Mouse (Mus musculus): ENCODE data around the gene Spryd3. TPM values are rescaled to one million over a fixed set of nuclear protein-coding genes. Genes with fewer than 3 reads are reported as not detected.

Gene Spryd3
- polyA plus RNA-seq, 1 experiment from 2014 or later = 35.4 TPM

DNA sequence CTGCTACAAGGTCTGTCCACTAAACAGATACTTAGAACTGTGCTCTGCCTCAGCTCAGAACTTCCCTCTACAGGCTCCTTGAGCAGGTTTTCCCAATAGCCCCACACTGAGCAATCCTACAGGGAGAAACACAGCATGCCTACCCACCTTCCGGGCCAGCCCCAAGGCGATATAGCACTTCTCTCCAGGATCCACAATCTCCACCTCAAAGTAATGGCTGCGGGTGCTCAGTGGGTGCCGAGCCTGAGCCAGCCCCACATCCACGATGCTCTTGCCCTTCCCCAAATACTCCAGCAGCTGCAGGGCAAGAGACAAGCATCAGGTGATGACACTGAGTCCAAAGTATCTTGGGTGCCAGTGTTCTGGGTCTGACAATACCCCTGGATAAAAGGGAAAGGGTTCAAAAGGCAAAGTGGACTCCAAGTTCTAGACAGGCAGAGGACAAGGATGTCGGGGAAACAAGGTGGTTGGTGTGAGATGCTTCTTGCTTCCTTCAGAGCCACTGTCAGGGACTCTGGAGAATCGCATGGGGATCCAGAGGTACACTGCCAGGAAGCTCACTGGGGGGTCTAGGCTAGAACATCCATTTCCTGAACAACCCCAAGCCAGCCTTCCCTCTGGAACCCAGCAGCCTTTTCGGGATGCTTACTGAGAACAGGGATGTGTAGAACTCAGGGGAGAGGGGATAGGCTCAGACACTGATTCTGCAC lies 16.8 kb downstream of the Spryd3 start:
- H3K4me2 ChIP-seq = no peak overlapping the region
- no peak for ATAC-seq (ENCODE audit: insufficient number of reproducible peaks, low FRiP score, low TSS enrichment, low read depth)
- H3K27me3 ChIP-seq = no peaks in the 10 kb centered on the region
- no peak overlapping the region for H3K4me3 ChIP-seq
- no peak overlapping the region for H3K27ac ChIP-seq
- no peak overlapping the region for H3K9ac ChIP-seq
- 67% methylated on average over 8 of the region's 8 CpGs for WGBS
- peaks cover 84% of the 10 kb centered on the region for H3K36me3 ChIP-seq
- H3K4me1 ChIP-seq = peaks cover 39% of the 10 kb centered on the region
- no peaks in the 10 kb centered on the region for H3K9me3 ChIP-seq

- Histone ChIP-seq H3K9me3 (no peaks in the 10 kb centered on the region), H3K27ac (no peak overlapping the region), H3K4me2 (no peak overlapping the region), H3K36me3 (peaks cover 88% of the 10 kb centered on the region), H3K27me3 (no peaks in the 10 kb centered on the region), H3K4me3 (no peak overlapping the region), H3K9ac (no peak overlapping the region), H3K4me1 (peaks cover 39% of the 10 kb centered on the region)
- ATAC-seq (ENCODE audit: insufficient number of reproducible peaks, low FRiP score, low TSS enrichment, low read depth) = no peak
- WGBS = 82% methylated on average over 4 of the region's 4 CpGs
Observed at GRCm38 (mm10) chr15:102118591-102118990, 17.4 kb downstream of the Spryd3 start.

- no peaks in the 10 kb centered on the region for H3K9me3 ChIP-seq
- no peak for ATAC-seq (ENCODE audit: insufficient number of reproducible peaks, low FRiP score, low TSS enrichment, low read depth)
- H3K4me3 ChIP-seq = no peak overlapping the region
- peaks cover 94% of the 10 kb centered on the region for H3K36me3 ChIP-seq
- 76% methylated on average over 19 of the region's 19 CpGs for WGBS
- H3K9ac ChIP-seq = no peak overlapping the region
- no peaks in the 10 kb centered on the region for H3K27me3 ChIP-seq
- peaks cover 40% of the 10 kb centered on the region for H3K4me1 ChIP-seq
- no peak overlapping the region for H3K4me2 ChIP-seq
- H3K27ac ChIP-seq = peak overlapping the region; percentile 69; the same call in 1 of the 2 replicates
Observed at GRCm38 (mm10) chr15:102117461-102118443, 18.3 kb downstream of the Spryd3 start.

DNA sequence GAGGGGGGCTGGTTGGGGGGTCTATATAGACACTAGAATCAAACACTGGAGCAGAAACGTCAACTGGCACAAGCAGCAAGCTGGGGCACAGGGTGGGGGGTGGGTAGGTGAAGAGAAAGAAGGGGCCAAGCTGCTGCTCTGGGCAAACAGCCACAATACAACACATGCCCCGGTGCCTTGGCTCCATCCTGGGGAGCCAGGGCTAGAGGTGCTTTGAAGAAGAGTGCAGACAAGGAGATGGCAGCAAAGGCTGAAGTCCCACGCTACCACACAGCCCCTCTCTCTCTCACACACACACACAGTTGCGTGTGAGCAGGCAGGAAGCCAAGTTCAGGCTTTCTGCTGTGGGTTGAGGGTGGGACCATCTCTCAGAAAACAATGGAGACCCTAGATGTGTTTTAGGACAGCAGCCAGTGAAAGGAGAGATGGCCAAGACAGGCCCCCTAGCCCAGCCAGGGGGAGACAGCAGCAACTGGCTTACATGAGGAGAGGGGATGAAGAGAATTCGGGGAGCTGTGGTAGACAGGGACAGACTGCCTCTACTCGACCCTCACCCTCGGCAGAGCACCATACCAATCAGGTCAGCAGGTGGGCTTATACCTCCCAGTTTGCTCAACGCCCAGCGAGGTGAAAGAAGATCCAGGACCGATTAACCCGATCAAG lies 19.1 kb downstream of the Spryd3 start:
- WGBS = 66% methylated on average over 11 of the region's 11 CpGs
- Histone ChIP-seq H3K9me3 (no peaks in the 10 kb centered on the region), H3K27ac (peak overlapping the region; percentile 69), H3K4me3 (no peak overlapping the region), H3K36me3 (peaks cover 96% of the 10 kb centered on the region), H3K4me2 (no peak overlapping the region), H3K9ac (no peak overlapping the region), H3K4me1 (peaks cover 43% of the 10 kb centered on the region), H3K27me3 (no peaks in the 10 kb centered on the region)
- 0 out of 2 replicates have a peak, but pooled peaks have one; percentile 10 for ATAC-seq (ENCODE audit: insufficient number of reproducible peaks, low FRiP score, low TSS enrichment, low read depth)

DNA sequence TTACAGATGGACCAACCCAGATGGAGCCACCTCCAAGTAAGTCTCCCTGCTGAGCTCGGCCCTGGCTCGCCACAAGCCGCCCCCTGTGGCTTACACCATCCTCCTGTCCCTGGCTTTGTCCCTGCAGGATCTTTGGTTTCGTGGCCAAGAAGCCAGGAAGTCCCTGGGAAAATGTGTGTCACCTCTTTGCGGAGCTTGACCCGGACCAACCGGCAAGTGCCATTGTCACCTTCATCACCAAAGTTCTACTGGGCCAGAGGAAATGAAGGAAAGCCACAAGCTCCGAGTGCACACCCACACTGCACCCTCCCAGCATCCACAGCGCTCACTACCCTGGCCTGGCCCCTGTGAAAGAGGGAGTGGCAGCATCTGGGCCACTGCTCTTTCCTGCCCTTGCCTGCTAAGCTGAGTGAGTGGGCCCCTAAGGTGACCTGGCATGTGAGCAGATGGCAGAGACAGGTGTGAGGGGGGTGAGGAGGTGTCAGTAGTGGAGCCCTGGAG lies 20.3 kb downstream of the Spryd3 start:
- Histone ChIP-seq H3K9ac (no peak overlapping the region), H3K9me3 (no peaks in the 10 kb centered on the region), H3K4me1 (peaks cover 46% of the 10 kb centered on the region), H3K4me3 (no peak overlapping the region), H3K27ac (peak overlapping the region; percentile 38), H3K36me3 (peaks cover 98% of the 10 kb centered on the region), H3K27me3 (no peaks in the 10 kb centered on the region), H3K4me2 (no peak overlapping the region)
- no peak for ATAC-seq (ENCODE audit: insufficient number of reproducible peaks, low FRiP score, low TSS enrichment, low read depth)
- 70% methylated on average over 9 of the region's 9 CpGs for WGBS

GRCm38 (mm10) chr15:102114651-102115260 lies 21.3 kb downstream of the Spryd3 start:
- no peaks in the 10 kb centered on the region for H3K9me3 ChIP-seq
- ATAC-seq (ENCODE audit: insufficient number of reproducible peaks, low FRiP score, low TSS enrichment, low read depth) = no peak
- H3K4me1 ChIP-seq = peaks cover 50% of the 10 kb centered on the region
- H3K27ac ChIP-seq = peak overlapping the region; percentile 50; the same call in 1 of the 2 replicates
- no peak overlapping the region for H3K4me3 ChIP-seq
- H3K4me2 ChIP-seq = no peak overlapping the region
- H3K36me3 ChIP-seq = peaks cover 100% of the 10 kb centered on the region
- H3K27me3 ChIP-seq = no peaks in the 10 kb centered on the region
- 83% methylated on average over 7 of the region's 7 CpGs for WGBS
- H3K9ac ChIP-seq = no peak overlapping the region

DNA sequence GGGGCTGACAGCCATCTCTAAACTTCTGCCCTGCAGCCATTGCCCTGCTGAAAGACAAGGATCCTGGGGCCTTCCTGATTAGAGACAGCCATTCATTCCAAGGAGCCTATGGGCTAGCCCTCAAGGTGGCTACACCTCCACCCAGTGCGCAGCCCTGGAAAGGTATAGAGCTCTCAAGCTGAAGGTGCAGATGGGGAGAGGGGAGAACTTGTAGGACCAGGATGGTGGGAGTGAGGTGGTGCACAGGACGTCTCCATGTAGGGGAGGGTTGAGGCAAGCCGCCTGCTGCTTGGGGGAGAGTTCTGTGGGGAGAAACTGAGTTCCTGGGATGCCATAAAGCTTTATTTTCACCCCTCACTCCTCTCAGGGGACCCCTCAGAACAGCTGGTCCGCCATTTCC lies 22.4 kb downstream of the Spryd3 start:
- Histone ChIP-seq H3K36me3 (peaks cover 100% of the 10 kb centered on the region), H3K9ac (no peak overlapping the region)
- WGBS = 68% methylated on average over 4 of the region's 4 CpGs

GRCm38 (mm10) chr15:102112827-102113226 lies 23.2 kb downstream of the Spryd3 start:
- no peak overlapping the region for H3K9ac ChIP-seq
- 71% methylated on average over 8 of the region's 8 CpGs for WGBS
- H3K27me3 ChIP-seq = no peaks in the 10 kb centered on the region
- no peak overlapping the region for H3K4me3 ChIP-seq
- peaks cover 57% of the 10 kb centered on the region for H3K4me1 ChIP-seq
- ATAC-seq (ENCODE audit: insufficient number of reproducible peaks, low FRiP score, low TSS enrichment, low read depth) = no peak
- H3K9me3 ChIP-seq = no peaks in the 10 kb centered on the region
- H3K4me2 ChIP-seq = no peak overlapping the region
- no peak overlapping the region for H3K27ac ChIP-seq
- H3K36me3 ChIP-seq = peaks cover 100% of the 10 kb centered on the region

More for the DNA sequence above, 22.4 kb downstream of the Spryd3 start:
- Histone ChIP-seq H3K4me1 (peaks cover 52% of the 10 kb centered on the region), H3K9me3 (no peaks in the 10 kb centered on the region), H3K4me2 (no peak overlapping the region), H3K4me3 (no peak overlapping the region), H3K27ac (no peak overlapping the region), H3K27me3 (no peaks in the 10 kb centered on the region)
- no peak for ATAC-seq (ENCODE audit: insufficient number of reproducible peaks, low FRiP score, low TSS enrichment, low read depth)

DNA sequence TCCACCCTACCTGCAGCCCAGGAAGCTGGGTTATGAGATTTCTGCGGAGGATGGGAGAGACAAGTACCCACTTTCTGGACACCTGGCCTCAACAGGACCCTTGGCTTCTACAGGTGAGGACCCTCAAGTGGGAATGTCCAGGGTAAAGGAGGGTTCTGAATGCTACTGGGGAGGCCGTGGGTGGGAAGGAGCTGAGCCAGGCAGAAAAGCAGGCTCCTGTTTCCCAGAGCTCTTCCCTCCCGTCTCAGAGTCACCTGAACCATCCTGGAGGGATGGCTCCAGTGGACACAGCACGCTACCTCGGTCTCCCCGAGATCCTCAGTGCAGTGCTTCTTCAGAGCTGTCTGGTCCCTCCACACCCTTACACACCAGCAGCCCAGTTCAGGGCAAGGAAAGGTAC lies 23.9 kb downstream of the Spryd3 start:
- H3K4me2 ChIP-seq = no peak overlapping the region
- no peak overlapping the region for H3K4me3 ChIP-seq
- H3K27ac ChIP-seq = no peak overlapping the region
- H3K9ac ChIP-seq = no peak overlapping the region
- H3K9me3 ChIP-seq = no peaks in the 10 kb centered on the region
- ATAC-seq (ENCODE audit: insufficient number of reproducible peaks, low FRiP score, low TSS enrichment, low read depth) = no peak
- peaks cover 61% of the 10 kb centered on the region for H3K4me1 ChIP-seq
- peaks cover 100% of the 10 kb centered on the region for H3K36me3 ChIP-seq
- no peaks in the 10 kb centered on the region for H3K27me3 ChIP-seq
- WGBS = 84% methylated on average over 6 of the region's 6 CpGs

DNA sequence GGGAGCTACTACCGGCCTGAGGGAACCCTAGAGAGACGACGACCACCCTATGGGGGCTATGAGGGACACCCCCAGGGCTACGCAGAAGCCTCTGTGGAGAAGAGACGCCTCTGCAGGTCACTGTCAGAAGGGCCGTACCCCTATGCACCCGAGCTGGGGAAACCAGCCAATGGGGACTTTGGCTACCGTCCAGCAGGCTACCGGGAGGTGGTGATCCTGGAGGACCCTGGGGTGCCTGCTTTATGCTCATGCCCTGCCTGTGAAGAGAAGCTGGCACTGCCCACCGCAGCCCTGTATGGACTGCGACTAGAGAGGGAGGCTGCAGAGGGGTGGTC lies 24.6 kb downstream of the Spryd3 start:
- H3K27ac ChIP-seq = peak overlapping the region; percentile 18; the same call in 1 of the 2 replicates
- ATAC-seq (ENCODE audit: insufficient number of reproducible peaks, low FRiP score, low TSS enrichment, low read depth) = no peak
- 81% methylated on average over 11 of the region's 11 CpGs for WGBS
- no peaks in the 10 kb centered on the region for H3K27me3 ChIP-seq
- peaks cover 61% of the 10 kb centered on the region for H3K4me1 ChIP-seq
- no peaks in the 10 kb centered on the region for H3K9me3 ChIP-seq
- H3K4me3 ChIP-seq = no peak overlapping the region
- no peak overlapping the region for H3K9ac ChIP-seq
- no peak overlapping the region for H3K4me2 ChIP-seq
- H3K36me3 ChIP-seq = peaks cover 99% of the 10 kb centered on the region

- H3K27ac ChIP-seq = peak overlapping the region; percentile 18; the same call in 1 of the 2 replicates
- ATAC-seq (ENCODE audit: insufficient number of reproducible peaks, low FRiP score, low TSS enrichment, low read depth) = no peak
Observed at GRCm38 (mm10) chr15:102110701-102111494, 25.1 kb downstream of the Spryd3 start.

More at GRCm38 (mm10) chr15:102110701-102111494, 25.1 kb downstream of the Spryd3 start:
- Histone ChIP-seq H3K4me2 (no peak overlapping the region), H3K36me3 (peaks cover 99% of the 10 kb centered on the region), H3K4me1 (peaks cover 61% of the 10 kb centered on the region), H3K9me3 (no peaks in the 10 kb centered on the region), H3K9ac (no peak overlapping the region), H3K27me3 (no peaks in the 10 kb centered on the region), H3K4me3 (no peak overlapping the region)
- 79% methylated on average over 29 of the region's 29 CpGs for WGBS

Data from limb, embryonic 15.5 days (tissue).